Mouse (Mus musculus) bone marrow macrophage, adult 2 months (primary cell): ENCODE measurements around the gene Ecpas.

Experiments
- CTCF ChIP-seq: IDR thresholded peaks from 2 replicates; pipeline ENCODE4 v1.5.1; 2012; ENCODE audit warnings: low read depth, mild to moderate bottlenecking, low read length, moderate library complexity
- POLR2A ChIP-seq: IDR thresholded peaks from 2 replicates; pipeline ENCODE4 v1.6.1; 2012; ENCODE audit warnings: mild to moderate bottlenecking, low read depth, low read length, borderline replicate concordance

DNA sequence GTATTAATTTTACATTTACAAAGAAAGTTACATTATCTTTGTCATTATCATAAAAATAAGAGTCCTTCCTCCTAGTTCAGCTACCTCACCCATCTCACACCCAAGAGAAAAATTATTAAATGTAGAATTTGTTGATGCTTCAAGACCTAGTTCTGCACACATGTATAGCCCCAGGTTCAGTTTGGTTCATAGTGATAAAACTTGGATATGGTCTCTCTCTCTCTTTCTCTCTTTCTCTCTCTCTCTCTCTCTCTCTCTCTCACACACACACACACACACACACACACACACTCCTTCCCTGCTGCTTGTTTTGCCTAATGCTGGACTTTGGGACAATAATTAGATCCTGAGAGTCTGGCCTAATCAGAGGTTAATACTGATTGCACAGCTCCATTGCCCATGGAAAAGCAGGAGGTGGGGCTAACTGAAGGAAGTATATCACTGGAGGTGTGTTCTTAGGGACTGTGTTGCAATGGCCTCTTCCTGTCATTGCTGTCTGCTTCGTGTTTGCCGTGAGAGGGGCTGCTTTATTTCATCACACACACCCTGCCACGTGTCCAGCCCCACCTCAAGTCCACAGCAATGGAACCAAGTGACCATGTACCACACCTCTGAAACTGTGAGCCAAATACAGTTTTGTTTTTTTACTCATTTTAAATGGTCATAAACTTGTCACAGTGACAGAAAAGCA lies 932 bp upstream of the Ecpas start:
- TF ChIP-seq CTCF (no peak), POLR2A (no peak)
